Mouse (Mus musculus) midbrain, embryonic 12.5 days (tissue): ENCODE results near the gene Dtd1. TPM values are rescaled to one million over a fixed set of nuclear protein-coding genes. Genes with fewer than 3 reads are reported as not detected.
"Not testable (repeated sequence)": the region's sequence is repeated elsewhere in the genome, so short reads cannot be mapped to it uniquely, and the experiment has no call there.

Experiments
- ATAC-seq: fragments of 200-750 bp; cut with Nextera tagmentation; 2 replicates; pipeline ENCODE4 v1.8.0; 2017; ENCODE audit warnings: low read depth, moderate TSS enrichment, moderate library complexity; ENCODE audit not compliant: low FRiP score
- H3K27ac ChIP-seq: fragments of 300-500 bp; sonication (generic); replicated peaks from 2 replicates; pipeline ENCODE4 v1.5.1; 2016; ENCODE audit warnings: mild to moderate bottlenecking
- H3K27me3 ChIP-seq: fragments of 300-500 bp; sonication (generic); 2 replicates; pipeline ENCODE4 v1.6.1; 2016; ENCODE audit warnings: mild to moderate bottlenecking
- H3K36me3 ChIP-seq: fragments of 300-500 bp; sonication (generic); 2 replicates; pipeline ENCODE4 v1.6.1; 2016
- H3K4me1 ChIP-seq: fragments of 300-500 bp; sonication (generic); 2 replicates; pipeline ENCODE4 v1.6.1; 2016
- H3K4me2 ChIP-seq: fragments of 300-500 bp; sonication (generic); replicated peaks from 2 replicates; pipeline ENCODE4 v1.6.1; 2016; ENCODE audit warnings: mild to moderate bottlenecking, moderate library complexity
- H3K4me3 ChIP-seq: fragments of 300-500 bp; sonication (generic); 2 replicates; pipeline ENCODE4 v1.5.1; 2016; ENCODE audit warnings: mild to moderate bottlenecking
- H3K9ac ChIP-seq: fragments of 300-500 bp; sonication (generic); replicated peaks from 2 replicates; pipeline ENCODE4 v1.6.1; 2016; ENCODE audit warnings: mild to moderate bottlenecking, moderate library complexity
- H3K9me3 ChIP-seq: fragments of 300-500 bp; sonication (generic); 2 replicates; pipeline ENCODE4 v1.6.1; 2016; ENCODE audit warnings: mild to moderate bottlenecking
- WGBS: fragments of 180-500 bp; shearing (Covaris S2); methylation state at CpG from one replicate; pipeline ENCODE4 v1.1.7; 2016; 5-methylcytosine and 5-hydroxymethylcytosine counted together
- polyA plus RNA-seq: library from polyadenylated mRNA; unstranded; fragments of >200 nt; fragmentation: Nextera tagmentation; extraction: Ambion mirVana; gene quantifications from 2 replicates; pipeline ENCODE4 v1.2.1, GENCODE M21; 2016

Dtd1 gene
- 36.6 and 39.9 TPM in 2 replicates for polyA plus RNA-seq

DNA sequence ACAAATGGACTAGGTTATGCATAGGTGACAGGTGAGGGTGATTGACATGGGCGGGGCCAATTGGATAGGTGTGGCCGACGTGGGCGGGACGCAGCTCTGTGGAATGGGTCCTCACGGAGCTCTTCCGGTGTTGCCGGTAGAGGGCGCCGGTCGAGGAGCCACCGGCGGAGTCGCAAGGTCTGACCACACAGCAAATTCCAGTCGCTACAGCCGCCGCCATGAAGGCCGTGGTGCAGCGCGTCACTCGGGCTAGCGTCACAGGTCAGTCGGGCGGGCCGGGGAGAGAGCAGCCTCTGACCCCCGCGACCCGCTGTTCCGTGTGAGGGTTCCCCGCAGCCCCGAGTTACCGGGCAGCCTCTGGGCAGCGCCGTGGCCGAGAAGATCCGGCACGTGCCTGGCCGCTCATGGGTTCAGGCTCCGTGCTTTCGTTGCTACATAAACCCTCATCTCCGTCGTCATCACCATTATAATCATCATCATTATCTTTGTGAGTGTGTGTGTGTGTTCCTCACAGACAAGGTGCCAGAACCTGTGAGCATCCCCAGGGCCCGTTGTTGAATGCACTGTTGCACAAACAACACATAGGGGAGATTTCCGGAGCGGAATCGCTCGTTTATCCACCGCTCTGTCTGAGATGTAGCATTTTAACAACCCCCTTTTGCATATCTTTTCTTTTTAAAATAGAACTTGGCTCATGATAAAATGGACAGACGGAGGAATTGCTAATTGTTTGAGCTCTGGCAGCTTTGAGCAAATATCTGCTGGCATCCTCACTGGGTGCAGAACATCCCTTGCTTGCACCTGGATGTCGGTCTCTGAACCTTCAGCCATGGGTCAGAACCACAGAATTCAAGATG lies at the start of gene Dtd1:
TSS of gene Dtd1 (plus strand) at position 67 of the 857 bp plus-strand sequence.
- Histone ChIP-seq H3K27me3 (no peaks in the 10 kb centered on the region), H3K4me2 (peak within 1 kb of the TSS; percentile 65), H3K9ac (peak within 1 kb of the TSS; percentile 70), H3K36me3 (no peaks in the 10 kb centered on the region), H3K4me1 (no peaks in the 10 kb centered on the region), H3K9me3 (no peaks in the 10 kb centered on the region), H3K4me3 (peak within 1 kb of the TSS; percentile 65), H3K27ac (0 out of 2 replicates have a peak within 1 kb of the TSS, but pooled peaks have one; percentile 20)
- 2% methylated on average over 50 of the region's 50 CpGs for WGBS
- peak; percentile 95 for ATAC-seq

DNA sequence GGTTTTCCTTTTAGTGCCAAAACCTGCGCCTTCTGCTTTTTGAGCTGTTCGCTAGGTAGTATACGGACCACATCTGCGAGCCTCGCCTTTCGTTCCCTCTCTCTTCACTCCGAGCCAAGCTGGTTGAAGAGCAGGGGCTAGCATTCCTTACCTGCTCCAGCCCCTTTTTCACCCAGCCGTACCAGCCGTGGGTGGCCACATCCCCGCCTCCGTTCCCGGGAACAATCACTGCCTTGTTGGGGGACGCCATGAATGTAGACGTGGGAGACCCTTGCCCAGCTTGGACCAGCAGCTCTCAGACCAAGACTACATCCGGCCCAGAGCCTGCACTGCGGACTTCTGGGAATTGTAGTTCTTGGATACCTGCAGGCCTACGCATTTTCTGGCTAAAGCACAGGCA lies 49.2 kb upstream of the Dtd1 start, which contains the start of gene Rbbp9:
TSS of gene Rbbp9 (minus strand) at position 341 of the 400 bp plus-strand sequence.
- ATAC-seq = peak; percentile 99
- no peaks in the 10 kb centered on the region for H3K9me3 ChIP-seq
- peak within 1 kb of the TSS; percentile 75 for H3K27ac ChIP-seq
- no peaks in the 10 kb centered on the region for H3K27me3 ChIP-seq
- peaks cover 7% of the 10 kb centered on the region; the same call in 1 of the 2 replicates for H3K4me1 ChIP-seq
- H3K4me3 ChIP-seq = peak within 1 kb of the TSS; percentile 59
- peak within 1 kb of the TSS; percentile 61 for H3K4me2 ChIP-seq
- WGBS = 0% methylated on average over 17 of the region's 17 CpGs
- peaks cover 21% of the 10 kb centered on the region for H3K36me3 ChIP-seq
- H3K9ac ChIP-seq = peak within 1 kb of the TSS; percentile 69

DNA sequence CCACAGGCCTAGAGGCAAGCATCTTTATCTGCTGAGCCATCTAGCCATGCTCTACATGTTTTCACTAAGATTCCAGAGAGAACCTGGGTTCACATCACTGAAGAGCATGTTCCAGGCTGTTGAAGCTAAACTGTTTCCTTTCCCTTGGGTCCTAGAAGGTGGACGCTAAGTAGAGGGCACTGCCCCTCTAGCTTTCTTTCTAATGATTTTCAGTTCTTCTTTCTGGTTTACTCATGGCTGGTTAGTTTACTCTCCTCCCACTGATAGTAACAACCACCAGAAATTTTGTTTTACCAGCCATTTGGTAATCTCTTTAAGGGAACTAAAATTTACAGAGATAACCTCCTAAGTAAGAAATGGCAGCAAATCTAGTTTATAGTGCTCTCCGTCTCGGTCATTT lies 45.8 kb upstream of the Dtd1 start:
- peaks cover 19% of the 10 kb centered on the region for H3K4me1 ChIP-seq
- no peak overlapping the region for H3K4me3 ChIP-seq
- WGBS = 90% methylated on average over 3 of the region's 3 CpGs
- H3K27ac ChIP-seq = no peak overlapping the region
- H3K9me3 ChIP-seq = no peaks in the 10 kb centered on the region
- H3K9ac ChIP-seq = no peak overlapping the region
- ATAC-seq = no peak
- no peak overlapping the region for H3K4me2 ChIP-seq
- H3K36me3 ChIP-seq = no peaks in the 10 kb centered on the region
- H3K27me3 ChIP-seq = no peaks in the 10 kb centered on the region

DNA sequence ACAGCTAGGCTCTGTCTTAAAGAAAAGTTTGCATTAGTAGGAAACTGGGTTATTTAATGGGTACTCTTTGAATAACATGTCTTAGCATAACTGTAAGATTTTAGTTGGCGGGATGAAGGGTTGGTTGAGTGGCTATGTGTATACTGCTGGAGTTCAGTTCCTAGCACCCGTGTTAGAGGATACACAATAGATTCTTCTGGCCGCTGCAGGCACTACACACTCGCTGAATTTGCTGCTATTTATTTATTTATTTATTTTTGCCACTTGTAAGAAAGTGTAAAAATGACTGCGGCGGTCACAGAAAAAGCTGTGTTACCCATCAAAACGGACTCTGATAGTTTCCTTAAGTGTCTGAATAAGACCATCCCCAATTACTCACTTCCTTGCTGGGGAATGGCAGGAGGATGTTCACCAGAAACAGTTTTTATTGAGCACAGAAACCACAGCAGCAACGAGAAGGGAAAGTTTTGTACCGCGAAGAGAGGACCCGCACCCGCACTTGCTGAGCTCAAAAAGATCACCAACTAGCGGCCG lies 44.3 kb upstream of the Dtd1 start:
- H3K36me3 ChIP-seq = peaks cover 9% of the 10 kb centered on the region
- H3K9ac ChIP-seq = peak overlapping the region; percentile 71
- WGBS = 3% methylated on average over 14 of the region's 14 CpGs
- no peaks in the 10 kb centered on the region for H3K9me3 ChIP-seq
- peak overlapping the region; percentile 56 for H3K4me2 ChIP-seq
- H3K27me3 ChIP-seq = no peaks in the 10 kb centered on the region
- ATAC-seq = no peak
- peak overlapping the region; percentile 83 for H3K4me3 ChIP-seq
- peak overlapping the region; percentile 75 for H3K27ac ChIP-seq
- H3K4me1 ChIP-seq = peaks cover 15% of the 10 kb centered on the region

DNA sequence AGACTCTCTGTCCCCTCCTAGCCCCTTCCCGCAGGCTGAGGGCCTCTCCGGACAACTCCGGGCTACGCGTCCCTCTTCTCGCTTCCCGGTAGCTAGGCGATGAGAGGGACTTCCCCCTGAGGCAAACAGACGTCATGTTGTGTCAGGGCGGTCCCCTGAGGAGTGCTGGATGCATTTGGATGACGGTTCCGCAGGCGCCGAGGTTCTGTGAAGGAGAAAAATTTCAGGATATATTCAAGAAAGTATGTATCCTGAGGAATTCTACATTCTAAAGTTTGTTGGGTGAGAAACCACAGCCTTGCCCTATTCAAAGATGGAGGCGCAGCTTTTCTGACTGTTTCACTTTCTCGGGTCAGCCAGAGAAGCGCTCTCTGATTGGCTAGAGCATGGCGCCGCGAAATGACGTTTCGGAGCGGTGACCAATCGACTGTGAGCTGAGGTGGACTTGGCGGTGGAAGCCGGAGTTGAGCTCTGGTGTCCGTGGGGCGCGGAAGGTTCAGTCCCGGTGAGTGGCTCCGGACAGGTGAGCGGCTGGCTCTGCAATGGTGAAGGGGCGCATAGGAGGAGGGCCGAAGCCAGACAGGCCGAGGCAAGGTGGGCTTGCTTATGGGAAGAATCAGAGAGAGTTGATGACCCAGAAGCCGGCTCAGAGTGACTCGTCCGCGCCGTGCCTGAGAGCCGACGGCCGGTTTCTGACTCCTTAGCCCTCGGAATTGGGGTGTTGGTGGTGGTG lies 43.7 kb upstream of the Dtd1 start, which contains the start of gene Sec23b:
TSS of gene Sec23b (plus strand) at position 410 of the 733 bp plus-strand sequence.
- peak within 1 kb of the TSS; percentile 83 for H3K4me3 ChIP-seq
- H3K27ac ChIP-seq = peak within 1 kb of the TSS; percentile 75
- peak within 1 kb of the TSS; percentile 71 for H3K9ac ChIP-seq
- peak within 1 kb of the TSS; percentile 70 for H3K4me2 ChIP-seq
- no peaks in the 10 kb centered on the region for H3K27me3 ChIP-seq
- ATAC-seq = peak; percentile 98
- under 1% methylated on average over 44 of the region's 44 CpGs for WGBS
- H3K9me3 ChIP-seq = no peaks in the 10 kb centered on the region
- H3K36me3 ChIP-seq = peaks cover 9% of the 10 kb centered on the region
- H3K4me1 ChIP-seq = peaks cover 15% of the 10 kb centered on the region

DNA sequence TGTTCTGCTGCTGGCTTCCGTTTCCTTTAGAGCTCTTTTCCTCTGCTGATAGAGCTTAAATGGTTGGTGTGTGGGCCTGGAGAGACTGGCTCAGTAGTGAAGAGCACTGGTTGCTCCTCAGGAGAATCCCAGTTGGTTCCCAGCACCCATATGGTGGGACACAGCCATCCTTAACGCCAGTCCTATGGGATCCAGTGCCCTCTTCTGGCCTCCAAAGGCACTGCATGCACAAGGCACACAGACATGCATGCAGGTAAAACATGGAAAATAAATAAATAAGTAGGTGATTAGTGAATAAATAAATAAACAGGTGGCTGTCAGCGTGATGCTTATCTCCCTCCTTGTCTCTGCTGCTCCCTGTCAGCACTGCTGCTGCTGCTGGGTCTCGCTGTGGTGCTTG lies 11.0 kb upstream of the Dtd1 start:
- Histone ChIP-seq H3K36me3 (peaks cover 52% of the 10 kb centered on the region), H3K4me1 (no peaks in the 10 kb centered on the region), H3K27ac (no peak overlapping the region), H3K9ac (no peak overlapping the region), H3K27me3 (no peaks in the 10 kb centered on the region), H3K4me3 (no peak overlapping the region), H3K4me2 (no peak overlapping the region), H3K9me3 (no peaks in the 10 kb centered on the region)
- WGBS = 90% methylated on average over 4 of the region's 4 CpGs
- ATAC-seq = no peak

DNA sequence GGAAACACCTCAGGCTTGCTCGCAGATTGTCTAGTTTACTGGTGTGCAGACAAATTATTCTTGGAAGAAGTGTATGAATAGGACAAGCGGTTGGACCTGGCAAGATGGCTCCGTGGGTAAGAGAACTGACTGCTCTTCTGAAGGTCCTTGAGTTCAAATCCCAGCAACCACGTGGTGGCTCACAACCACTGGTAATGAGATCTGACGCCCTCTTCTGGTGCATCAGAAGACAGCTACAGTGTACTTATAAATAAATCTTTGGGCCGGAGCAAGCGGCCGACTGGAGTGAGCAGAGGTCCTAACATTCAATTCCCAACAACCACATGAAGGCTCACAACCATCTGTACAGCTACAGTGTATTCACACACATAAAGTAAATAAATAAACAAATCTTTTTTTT lies 6.7 kb upstream of the Dtd1 start:
- not testable (repeated sequence) for H3K4me1 ChIP-seq, H3K9me3 ChIP-seq, ATAC-seq, H3K27me3 ChIP-seq, H3K4me3 ChIP-seq, H3K9ac ChIP-seq, H3K4me2 ChIP-seq, H3K27ac ChIP-seq
- WGBS = 67% methylated on average over 8 of the region's 8 CpGs
- H3K36me3 ChIP-seq = peaks cover 12% of the 10 kb centered on the region

DNA sequence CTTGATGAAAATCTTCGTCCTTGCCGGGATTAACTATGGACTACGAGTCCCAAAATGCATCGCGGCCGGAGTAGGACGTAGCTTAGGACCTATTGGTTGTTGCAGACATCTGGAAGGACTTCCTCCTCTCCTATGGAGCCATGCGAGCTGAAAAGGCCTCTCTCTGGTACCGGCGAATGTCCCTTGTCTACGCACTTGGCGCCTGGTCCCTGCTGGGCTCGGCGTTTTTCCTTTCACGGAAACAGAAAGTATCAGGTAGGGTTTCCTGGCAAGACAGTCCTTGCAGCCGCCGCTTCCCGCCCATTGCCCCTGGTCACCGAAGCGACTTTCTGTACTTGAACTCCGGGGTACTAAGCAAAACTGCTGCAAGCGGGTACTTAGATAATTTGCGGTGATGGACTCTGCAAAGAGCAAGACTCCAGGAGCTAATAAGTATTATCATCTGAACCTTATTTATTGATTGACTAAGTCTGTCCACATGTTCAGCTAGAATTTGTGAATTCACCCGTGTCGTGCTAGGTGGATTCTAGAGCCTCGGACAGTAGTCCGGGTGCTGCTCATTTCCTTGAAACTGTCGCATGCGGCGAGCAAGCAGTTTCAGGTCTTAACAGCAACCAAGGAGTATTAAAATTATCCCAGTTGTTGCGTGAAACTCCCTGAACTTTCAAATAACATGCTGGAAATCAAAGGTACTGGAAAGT lies 5.6 kb upstream of the Dtd1 start, which contains the start of gene Smim26:
TSS of gene Smim26 (plus strand) at position 104 of the 701 bp plus-strand sequence.
- H3K27me3 ChIP-seq = no peaks in the 10 kb centered on the region
- no peaks in the 10 kb centered on the region for H3K9me3 ChIP-seq
- H3K9ac ChIP-seq = peak within 1 kb of the TSS; percentile 62
- no peak within 1 kb of the TSS for H3K27ac ChIP-seq
- WGBS = 4% methylated on average over 31 of the region's 31 CpGs
- H3K4me3 ChIP-seq = peak within 1 kb of the TSS; percentile 65
- peak; percentile 97 for ATAC-seq
- H3K36me3 ChIP-seq = peaks cover 3% of the 10 kb centered on the region; the same call in 1 of the 2 replicates
- H3K4me2 ChIP-seq = peak within 1 kb of the TSS; percentile 64
- H3K4me1 ChIP-seq = peaks cover 5% of the 10 kb centered on the region; the same call in 1 of the 2 replicates

DNA sequence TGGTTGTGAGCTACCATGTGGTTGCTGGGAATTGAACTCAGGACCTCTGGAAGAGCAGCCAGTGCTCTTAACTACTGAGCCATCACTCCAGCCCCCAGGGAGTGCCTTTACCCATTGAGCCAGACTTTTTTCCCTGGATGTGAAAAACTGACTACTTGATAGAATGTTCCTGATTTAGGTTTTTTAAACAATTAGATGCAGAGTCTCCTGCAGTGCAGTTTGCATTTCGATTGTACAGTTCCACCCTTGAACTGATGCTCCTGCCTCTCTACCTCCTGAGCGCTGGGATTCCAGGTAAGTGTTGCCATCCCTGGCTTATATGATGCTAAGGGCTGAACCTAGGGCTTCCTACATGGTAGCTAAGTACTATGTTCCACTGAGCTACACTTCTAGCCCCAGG lies 1.7 kb upstream of the Dtd1 start:
- no peaks in the 10 kb centered on the region for H3K27me3 ChIP-seq
- 76% methylated on average over 2 of the region's 2 CpGs for WGBS
- H3K27ac ChIP-seq = no peak overlapping the region
- H3K36me3 ChIP-seq = no peaks in the 10 kb centered on the region
- H3K4me3 ChIP-seq = no peak overlapping the region
- no peak overlapping the region for H3K4me2 ChIP-seq
- H3K9me3 ChIP-seq = no peaks in the 10 kb centered on the region
- no peak for ATAC-seq
- peaks cover 5% of the 10 kb centered on the region; the same call in 1 of the 2 replicates for H3K4me1 ChIP-seq
- H3K9ac ChIP-seq = no peak overlapping the region

DNA sequence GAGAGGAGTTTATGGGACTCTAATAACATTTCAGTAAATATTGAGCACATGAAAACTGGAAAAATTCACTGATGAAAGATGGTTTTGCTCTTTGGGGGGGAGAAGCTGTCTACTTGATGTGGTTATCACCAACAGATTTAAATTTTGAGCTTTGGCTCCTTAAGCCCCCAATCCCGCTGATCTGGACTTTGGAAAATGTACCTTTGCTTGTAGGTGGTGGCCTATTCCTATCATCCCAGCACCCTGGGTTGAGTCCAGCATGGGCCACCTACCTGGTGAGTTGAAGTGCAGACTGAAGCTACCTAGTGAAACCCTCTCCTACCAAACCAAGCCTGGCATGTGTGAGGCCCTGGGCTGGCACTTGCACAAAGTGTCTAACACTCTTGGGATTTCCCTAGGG lies 1.9 kb downstream of the Dtd1 start:
- no peak for ATAC-seq
- Histone ChIP-seq H3K36me3 (no peaks in the 10 kb centered on the region), H3K4me2 (no peak overlapping the region), H3K4me1 (no peaks in the 10 kb centered on the region), H3K9ac (no peak overlapping the region), H3K9me3 (no peaks in the 10 kb centered on the region), H3K27me3 (no peaks in the 10 kb centered on the region), H3K4me3 (no peak overlapping the region), H3K27ac (no peak overlapping the region)
- WGBS = 94% methylated on average over 1 of the region's 1 CpGs

DNA sequence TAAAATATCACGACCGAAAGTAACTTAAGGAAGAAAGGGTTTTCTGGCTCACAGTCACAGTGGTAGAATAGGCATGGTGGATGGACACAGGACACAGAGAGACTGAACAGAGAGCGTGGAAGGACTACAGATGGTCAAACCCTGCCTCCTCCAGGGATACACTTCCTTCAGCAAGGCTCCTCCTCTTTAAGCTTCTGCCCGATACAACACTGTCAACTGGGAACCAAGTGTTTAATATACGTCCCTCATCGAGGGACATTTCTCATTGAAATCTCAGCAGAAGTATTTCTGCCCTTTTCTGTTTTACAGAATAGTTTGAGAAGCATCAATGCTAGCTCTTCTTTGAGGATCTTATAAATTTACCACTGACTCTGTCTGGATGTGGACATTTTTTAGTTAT lies 14.3 kb downstream of the Dtd1 start:
- H3K27me3 ChIP-seq = no peaks in the 10 kb centered on the region
- no peaks in the 10 kb centered on the region for H3K4me1 ChIP-seq
- H3K9ac ChIP-seq = no peak overlapping the region
- no peak overlapping the region for H3K4me3 ChIP-seq
- WGBS = 94% methylated on average over 6 of the region's 6 CpGs
- H3K4me2 ChIP-seq = no peak overlapping the region
- H3K36me3 ChIP-seq = no peaks in the 10 kb centered on the region
- ATAC-seq = no peak
- H3K27ac ChIP-seq = no peak overlapping the region
- no peaks in the 10 kb centered on the region for H3K9me3 ChIP-seq
